Mouse (Mus musculus): ENCODE results near the gene Bach2. TPM values are rescaled to one million over a fixed set of nuclear protein-coding genes. Genes with fewer than 3 reads are reported as not detected.
A peak's percentile ranks its signal among the peaks of the same experiment; 100 is the strongest.

The Bach2 gene
- total and polyA plus RNA-seq, 2 experiments from 2014 or later = 2.1 to 2.4 TPM

- TF ChIP-seq EP300 (IDR thresholded peaks at IDR 0.05; ENCODE audit: low read depth) (no peak), CTCF (IDR thresholded peaks at IDR 0.05; ENCODE audit: low read depth) (no peak)
- H3K27me3 ChIP-seq (ENCODE audit: control insufficient read depth, insufficient read depth, low read length) = no peaks in the 10 kb centered on the region
- H3K4me3 ChIP-seq (ENCODE audit: low read depth, low read length) = no peak overlapping the region
- H3K36me3 ChIP-seq (replicated peaks; ENCODE audit: control insufficient read depth, insufficient read depth, low read length) = no peaks in the 10 kb centered on the region
- peak overlapping the region; percentile 46 for H3K27ac ChIP-seq (ENCODE audit: low read depth)
- no peak overlapping the region for H3K9ac ChIP-seq (replicated peaks; ENCODE audit: low read depth, low read length)
- H3K4me1 ChIP-seq (ENCODE audit: control insufficient read depth, insufficient read depth) = peaks cover 29% of the 10 kb centered on the region
- H3K4me2 ChIP-seq (ENCODE audit: low read depth, low read length) = peak overlapping the region; percentile 32
- peak; percentile 62 for DNase-seq (ENCODE audit: low spot score)
- H3K9me3 ChIP-seq (replicated peaks; ENCODE audit: control insufficient read depth, low read length) = no peaks in the 10 kb centered on the region
- ATAC-seq (ENCODE audit: insufficient read depth, low read depth) = 0 out of 2 replicates have a peak, but pooled peaks have one; percentile 39
- 45% methylated on average over 18 of the region's 18 CpGs for WGBS
Measured at GRCm38 (mm10) chr4:32244092-32244745, 5.6 kb downstream of the Bach2 start.

- no peak overlapping the region for H3K9ac ChIP-seq (replicated peaks; ENCODE audit: low read depth, low read length)
- 82% methylated on average over 6 of the region's 6 CpGs for WGBS
- peaks cover 28% of the 10 kb centered on the region for H3K4me1 ChIP-seq (ENCODE audit: control insufficient read depth, insufficient read depth)
- H3K4me3 ChIP-seq (ENCODE audit: low read depth, low read length) = no peak overlapping the region
- H3K27me3 ChIP-seq (ENCODE audit: control insufficient read depth, insufficient read depth, low read length) = no peaks in the 10 kb centered on the region
- DNase-seq (ENCODE audit: low spot score) (no peak), ATAC-seq (ENCODE audit: insufficient read depth, low read depth) (no peak)
- no peak overlapping the region for H3K27ac ChIP-seq (ENCODE audit: low read depth)
- H3K4me2 ChIP-seq (ENCODE audit: low read depth, low read length) = no peak overlapping the region
- H3K9me3 ChIP-seq (replicated peaks; ENCODE audit: control insufficient read depth, low read length) = no peaks in the 10 kb centered on the region
- TF ChIP-seq EP300 (IDR thresholded peaks at IDR 0.05; ENCODE audit: low read depth) (no peak), CTCF (IDR thresholded peaks at IDR 0.05; ENCODE audit: low read depth) (no peak)
- H3K36me3 ChIP-seq (replicated peaks; ENCODE audit: control insufficient read depth, insufficient read depth, low read length) = no peaks in the 10 kb centered on the region
Measured at GRCm38 (mm10) chr4:32245586-32245985, 7.0 kb downstream of the Bach2 start.

GRCm38 (mm10) chr4:32246020-32246419, 7.4 kb downstream of the Bach2 start:
- H3K4me3 ChIP-seq (ENCODE audit: low read depth, low read length) = no peak overlapping the region
- DNase-seq (ENCODE audit: low spot score) (no peak), ATAC-seq (ENCODE audit: insufficient read depth, low read depth) (no peak)
- H3K27ac ChIP-seq (ENCODE audit: low read depth) = no peak overlapping the region
- H3K9ac ChIP-seq (replicated peaks; ENCODE audit: low read depth, low read length) = no peak overlapping the region
- TF ChIP-seq CTCF (IDR thresholded peaks at IDR 0.05; ENCODE audit: low read depth) (no peak), EP300 (IDR thresholded peaks at IDR 0.05; ENCODE audit: low read depth) (no peak)
- H3K27me3 ChIP-seq (ENCODE audit: control insufficient read depth, insufficient read depth, low read length) = no peaks in the 10 kb centered on the region
- H3K4me1 ChIP-seq (ENCODE audit: control insufficient read depth, insufficient read depth) = peaks cover 31% of the 10 kb centered on the region
- H3K4me2 ChIP-seq (ENCODE audit: low read depth, low read length) = no peak overlapping the region
- H3K36me3 ChIP-seq (replicated peaks; ENCODE audit: control insufficient read depth, insufficient read depth, low read length) = no peaks in the 10 kb centered on the region
- 75% methylated on average over 6 of the region's 6 CpGs for WGBS
- no peaks in the 10 kb centered on the region for H3K9me3 ChIP-seq (replicated peaks; ENCODE audit: control insufficient read depth, low read length)

GRCm38 (mm10) chr4:32246801-32247200, 8.2 kb downstream of the Bach2 start:
- Histone ChIP-seq H3K9me3 (replicated peaks; ENCODE audit: control insufficient read depth, low read length) (no peaks in the 10 kb centered on the region), H3K36me3 (replicated peaks; ENCODE audit: control insufficient read depth, insufficient read depth, low read length) (no peaks in the 10 kb centered on the region), H3K27ac (ENCODE audit: low read depth) (0 out of 2 replicates have a peak overlapping the region, but pooled peaks have one; percentile 5), H3K4me1 (ENCODE audit: control insufficient read depth, insufficient read depth) (peaks cover 34% of the 10 kb centered on the region), H3K4me3 (ENCODE audit: low read depth, low read length) (no peak overlapping the region), H3K27me3 (ENCODE audit: control insufficient read depth, insufficient read depth, low read length) (no peaks in the 10 kb centered on the region), H3K9ac (replicated peaks; ENCODE audit: low read depth, low read length) (no peak overlapping the region), H3K4me2 (ENCODE audit: low read depth, low read length) (no peak overlapping the region)
- ATAC-seq (ENCODE audit: insufficient read depth, low read depth) (no peak), DNase-seq (ENCODE audit: low spot score) (no peak)
- TF ChIP-seq CTCF (IDR thresholded peaks at IDR 0.05; ENCODE audit: low read depth) = no peak
- 12% methylated on average over 7 of the region's 7 CpGs for WGBS

- H3K9ac ChIP-seq (replicated peaks; ENCODE audit: low read depth, low read length) = no peak overlapping the region
- H3K4me1 ChIP-seq (ENCODE audit: control insufficient read depth, insufficient read depth) = peaks cover 34% of the 10 kb centered on the region
- DNase-seq (ENCODE audit: low spot score) = peak; percentile 30
- H3K9me3 ChIP-seq (replicated peaks; ENCODE audit: control insufficient read depth, low read length) = no peaks in the 10 kb centered on the region
- no peak for TF ChIP-seq CTCF (IDR thresholded peaks at IDR 0.05; ENCODE audit: low read depth)
- TF ChIP-seq EP300 (IDR thresholded peaks at IDR 0.05; ENCODE audit: low read depth) = no peak
- no peaks in the 10 kb centered on the region for H3K27me3 ChIP-seq (ENCODE audit: control insufficient read depth, insufficient read depth, low read length)
- no peaks in the 10 kb centered on the region for H3K36me3 ChIP-seq (replicated peaks; ENCODE audit: control insufficient read depth, insufficient read depth, low read length)
- no peak for ATAC-seq (ENCODE audit: insufficient read depth, low read depth)
- H3K27ac ChIP-seq (ENCODE audit: low read depth) = 0 out of 2 replicates have a peak overlapping the region, but pooled peaks have one; percentile 12
- no peak overlapping the region for H3K4me3 ChIP-seq (ENCODE audit: low read depth, low read length)
- no peak overlapping the region for H3K4me2 ChIP-seq (ENCODE audit: low read depth, low read length)
- WGBS = 40% methylated on average over 11 of the region's 11 CpGs
Measured at GRCm38 (mm10) chr4:32247463-32248113, 9.0 kb downstream of the Bach2 start.

Measured in heart, postnatal 0 days (tissue).